In genomic region chr19:47319521-47320330, GRCm38 (mm10) we compare ENCODE assay signal across 9 mouse cellular contexts.
DNase-seq lines count a peak whose midpoint lies in the region; ATAC-seq and TF ChIP-seq lines count a peak whose summit lies in the region.
"Had no signal": no experiment of that assay in that cellular context is flagged by ENCODE, and none has a peak within 500 bp of the region (broad histone marks: within the 10 kb centered on the region; RNA-seq: fewer than 3 reads in every experiment).

No protein-coding gene starts in this region.

- peak overlapping the region; percentile 10; the same call in 1 of the 2 replicates for H3K9ac ChIP-seq in hindbrain, embryonic 12.5 days
- H3K9ac ChIP-seq in hindbrain, embryonic 11.5 days (ENCODE audit: low read depth, low read length), result no peak overlapping the region
- no peak overlapping the region for H3K9ac ChIP-seq in ES-Bruce4 (ENCODE audit: low read depth, poor library complexity, severe bottlenecking)
- H3K9ac ChIP-seq in embryonic facial prominence, embryonic 15.5 days, result no peak overlapping the region
- H3K9ac ChIP-seq in liver, embryonic 12.5 days, result no peak overlapping the region

- H3K36me3 ChIP-seq in hindbrain, embryonic 12.5 days, result no peaks in the 10 kb centered on the region
- no peaks in the 10 kb centered on the region for H3K36me3 ChIP-seq in hindbrain, embryonic 11.5 days (ENCODE audit: control insufficient read depth, insufficient read depth, low read length)
- H3K36me3 ChIP-seq in ES-Bruce4 (ENCODE audit: control insufficient read depth, insufficient read depth, low read length, poor library complexity, severe bottlenecking), result no peaks in the 10 kb centered on the region
- no peaks in the 10 kb centered on the region for H3K36me3 ChIP-seq in embryonic facial prominence, embryonic 15.5 days
- H3K36me3 ChIP-seq in liver, embryonic 12.5 days, result no peaks in the 10 kb centered on the region

- H3K4me1 ChIP-seq in hindbrain, embryonic 12.5 days, result peaks cover 50% of the 10 kb centered on the region
- peaks cover 15% of the 10 kb centered on the region; the same call in 1 of the 2 replicates for H3K4me1 ChIP-seq in hindbrain, embryonic 11.5 days (replicated peaks; ENCODE audit: control insufficient read depth, insufficient read depth, low read length)
- H3K4me1 ChIP-seq in ES-Bruce4 (ENCODE audit: control insufficient read depth, insufficient read depth, low read length), result peaks cover 24% of the 10 kb centered on the region
- H3K4me1 ChIP-seq in embryonic facial prominence, embryonic 15.5 days, result peaks cover 95% of the 10 kb centered on the region
- H3K4me1 ChIP-seq in liver, embryonic 12.5 days, result peaks cover 23% of the 10 kb centered on the region

- DNase-seq in hindbrain, embryonic 11.5 days (ENCODE audit: low spot score), result no peak
- DNase-seq in layer of hippocampus, adult 9-10 months (ENCODE audit: low spot score), result no peak
- no peak for DNase-seq in natural killer cell, adult 2 months (ENCODE audit: low spot score in 2 of 2)
- no peak for DNase-seq in right cerebral cortex, postnatal 14 days
- DNase-seq: cerebellum, adult 11 months had no signal

- 0 out of 2 replicates have a peak, but pooled peaks cover 4% of the 10 kb centered on the region for H3K27me3 ChIP-seq in hindbrain, embryonic 12.5 days
- no peaks in the 10 kb centered on the region for H3K27me3 ChIP-seq in hindbrain, embryonic 11.5 days (ENCODE audit: control insufficient read depth, insufficient read depth, low read length)
- H3K27me3 ChIP-seq in ES-Bruce4 (ENCODE audit: control insufficient read depth, insufficient read depth, low read length, poor library complexity, severe bottlenecking), result no peaks in the 10 kb centered on the region
- no peaks in the 10 kb centered on the region for H3K27me3 ChIP-seq in embryonic facial prominence, embryonic 15.5 days
- H3K27me3 ChIP-seq in liver, embryonic 12.5 days (replicated peaks), result peaks cover 12% of the 10 kb centered on the region

- WGBS in hindbrain, embryonic 12.5 days, result 59% methylated on average over 10 of the region's 10 CpGs
- 54% methylated on average over 10 of the region's 10 CpGs for WGBS in hindbrain, embryonic 11.5 days
- 59% methylated on average over 10 of the region's 10 CpGs for WGBS in embryonic facial prominence, embryonic 15.5 days
- WGBS in liver, embryonic 12.5 days (ENCODE audit: insufficient replicate concordance), result 59% methylated on average over 10 of the region's 10 CpGs

- no peak for TF ChIP-seq EP300 in ES-Bruce4 (IDR thresholded peaks at IDR 0.05; ENCODE audit: insufficient read depth, low read depth, low read length)

- H3K9me3 ChIP-seq in hindbrain, embryonic 12.5 days (replicated peaks), result no peaks in the 10 kb centered on the region
- H3K9me3 ChIP-seq in hindbrain, embryonic 11.5 days (ENCODE audit: control insufficient read depth, low read length), result no peaks in the 10 kb centered on the region
- H3K9me3 ChIP-seq in ES-Bruce4 (replicated peaks; ENCODE audit: control insufficient read depth, insufficient read depth, low read length, poor library complexity, severe bottlenecking), result no peaks in the 10 kb centered on the region
- no peaks in the 10 kb centered on the region for H3K9me3 ChIP-seq in embryonic facial prominence, embryonic 15.5 days (replicated peaks)
- no peaks in the 10 kb centered on the region for H3K9me3 ChIP-seq in liver, embryonic 12.5 days (replicated peaks)

- no peak for ATAC-seq in hindbrain, embryonic 12.5 days (ENCODE audit: low FRiP score)
- no peak for ATAC-seq in hindbrain, embryonic 11.5 days (ENCODE audit: low FRiP score)
- ATAC-seq in embryonic facial prominence, embryonic 15.5 days (ENCODE audit: insufficient number of reproducible peaks, low FRiP score, low TSS enrichment, low read depth), result no peak
- ATAC-seq in liver, embryonic 12.5 days, result no peak

- no peak overlapping the region for H3K4me2 ChIP-seq in hindbrain, embryonic 12.5 days (replicated peaks)
- H3K4me2 ChIP-seq in hindbrain, embryonic 11.5 days (replicated peaks; ENCODE audit: low read depth, low read length), result no peak overlapping the region
- H3K4me2 ChIP-seq in embryonic facial prominence, embryonic 15.5 days (replicated peaks), result peak overlapping the region; percentile 26
- no peak overlapping the region for H3K4me2 ChIP-seq in liver, embryonic 12.5 days

- no peak overlapping the region for H3K4me3 ChIP-seq in hindbrain, embryonic 12.5 days
- H3K4me3 ChIP-seq in hindbrain, embryonic 11.5 days (ENCODE audit: low read depth, low read length), result no peak overlapping the region
- peak overlapping the region; percentile 3; the same call in 1 of the 2 replicates for H3K4me3 ChIP-seq in ES-Bruce4 (ENCODE audit: low read depth, low read length)
- H3K4me3 ChIP-seq in embryonic facial prominence, embryonic 15.5 days (replicated peaks), result peak overlapping the region; percentile 20
- 0 out of 2 replicates have a peak overlapping the region, but pooled peaks have one; percentile 0 for H3K4me3 ChIP-seq in liver, embryonic 12.5 days

- no peak overlapping the region for H3K27ac ChIP-seq in hindbrain, embryonic 12.5 days
- H3K27ac ChIP-seq in hindbrain, embryonic 11.5 days (ENCODE audit: low read depth, low read length), result no peak overlapping the region
- no peak overlapping the region for H3K27ac ChIP-seq in ES-Bruce4 (ENCODE audit: insufficient read depth, low read length)
- peak overlapping the region; percentile 72 for H3K27ac ChIP-seq in embryonic facial prominence, embryonic 15.5 days (replicated peaks)
- H3K27ac ChIP-seq in liver, embryonic 12.5 days, result no peak overlapping the region

- TF ChIP-seq POLR2A in ES-Bruce4 (IDR thresholded peaks at IDR 0.05; ENCODE audit: insufficient read depth, low read length), result no peak

- no peak for TF ChIP-seq CTCF in ES-Bruce4 (IDR thresholded peaks at IDR 0.05; ENCODE audit: low read depth, low read length)

Comparison
In these comparisons a context has a peak if more than half of its experiments do, and no peak if none do; other contexts are left out.
1. H3K4me3 ChIP-seq: peak in ES-Bruce4 (single experiment), embryonic facial prominence, embryonic 15.5 days (single experiment) and liver, embryonic 12.5 days (single experiment); none in hindbrain, embryonic 12.5 days (single experiment) and hindbrain, embryonic 11.5 days (single experiment).